Mouse (Mus musculus): ENCODE results near the gene Eml1.

GRCm38 (mm10) chr12:108333056-108333455 lies 37.7 kb upstream of the Eml1 start:
- TF ChIP-seq GATA1 (IDR thresholded peaks at IDR 0.05; ENCODE audit: low read length): no peak
- no peak for TF ChIP-seq TAL1 (IDR thresholded peaks at IDR 0.05; ENCODE audit: low read length)

All from erythroblast, embryonic 14.5 days (primary cell).